Mouse (Mus musculus): ENCODE results near the gene Sccpdh.

Sccpdh gene

DNA sequence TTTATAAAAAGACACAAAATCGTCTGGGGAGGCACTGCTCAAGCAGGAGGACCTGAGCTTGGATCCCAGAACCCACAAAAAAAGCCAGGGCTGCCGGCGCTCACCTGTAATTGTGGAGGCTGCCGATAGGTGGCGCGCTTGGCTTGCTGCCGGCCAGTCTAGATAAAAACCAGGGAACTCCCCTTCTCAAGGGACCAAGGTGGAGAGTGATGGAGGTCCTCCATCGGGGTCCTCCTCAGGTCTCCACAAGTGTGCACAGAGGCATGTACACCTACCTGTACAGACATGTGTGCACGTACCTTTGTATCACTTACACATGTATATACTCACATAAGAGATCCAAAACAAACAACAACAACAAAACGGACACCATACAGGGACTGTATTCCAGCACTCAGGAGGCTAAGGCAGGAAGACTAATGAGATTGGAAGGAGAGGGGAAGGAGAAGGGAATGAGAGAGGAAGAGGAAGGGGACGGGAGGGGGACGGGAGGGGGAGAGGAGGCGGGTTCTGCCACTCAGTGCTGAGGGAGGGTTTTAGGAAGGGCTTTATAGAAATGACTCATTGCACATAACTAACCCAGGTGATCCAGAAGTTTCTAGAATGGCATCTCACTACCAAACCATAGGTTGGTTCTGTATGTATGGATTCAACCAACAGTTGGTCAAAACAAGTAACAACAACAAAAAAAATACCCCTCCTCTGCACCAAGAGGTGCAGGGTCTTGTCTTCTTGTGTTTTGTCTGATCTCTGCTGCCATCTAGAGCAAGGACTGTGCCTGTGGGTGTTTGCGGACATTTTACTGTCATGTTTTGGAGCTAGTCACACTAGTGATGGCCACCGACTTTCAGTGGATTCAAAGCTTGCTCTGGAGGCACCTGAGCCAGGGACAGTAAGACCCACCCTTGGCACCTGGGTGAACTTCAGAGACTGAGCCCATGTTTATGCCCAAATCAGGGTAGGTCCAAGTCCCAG is 66.8 kb downstream of the Sccpdh start:
- DNase-seq (ENCODE audit: low spot score in 2 of 2) = peak; percentile 51 to 69

DNA sequence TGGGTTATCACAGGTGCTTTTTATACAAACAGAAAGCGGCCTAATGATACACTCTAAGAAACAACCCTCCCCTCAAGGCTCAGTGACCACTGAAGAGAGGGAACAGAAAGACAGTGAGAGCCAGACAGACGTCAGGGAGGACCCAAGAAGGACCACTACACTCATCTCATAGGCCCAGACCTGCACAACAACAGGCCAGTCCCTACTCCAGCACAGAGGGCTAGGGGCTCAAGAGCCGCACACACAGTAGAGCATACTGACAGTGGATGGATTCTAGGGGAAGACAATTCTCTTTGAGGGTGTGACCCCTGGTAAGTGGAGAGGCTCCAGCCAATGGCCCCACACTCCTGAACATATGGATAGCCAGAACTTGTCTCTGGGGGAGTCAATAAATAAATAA is 68.5 kb downstream of the Sccpdh start:
- DNase-seq (ENCODE audit: low spot score in 2 of 2) = no peak

Data from spleen, postnatal 14 days (tissue).